Mouse (Mus musculus) liver, postnatal 0 days (tissue): Measurements from ENCODE around the gene 2010300C02Rik. TPM values are rescaled to one million over a fixed set of nuclear protein-coding genes. Genes with fewer than 3 reads are reported as not detected.
A peak's percentile ranks its signal among the peaks of the same experiment; 100 is the strongest.

Experiments used
- ATAC-seq: fragments of 200-750 bp; cut with Nextera tagmentation; 2 replicates; pipeline ENCODE4 v1.8.0; 2017; ENCODE audit warnings: mild to moderate bottlenecking, moderate library complexity
- DNase-seq: peaks from one replicate; pipeline ENCODE4 v3.0.0-alpha.2; 2016
- H3K27ac ChIP-seq: fragments of 300-500 bp; sonication (generic); 2 replicates; pipeline ENCODE4 v1.5.1; 2014; ENCODE audit warnings: antibody characterized with exemption, moderate library complexity, mild to moderate bottlenecking, low read depth
- H3K27me3 ChIP-seq: fragments of 300-500 bp; sonication (generic); 2 replicates; pipeline ENCODE4 v1.6.1; 2014; ENCODE audit warnings: low read length, control low read depth, mixed read lengths; ENCODE audit not compliant: insufficient read depth
- H3K36me3 ChIP-seq: fragments of 300-500 bp; sonication (generic); replicated peaks from 2 replicates; pipeline ENCODE4 v1.6.1; 2014; ENCODE audit warnings: mild to moderate bottlenecking, control low read depth, low read length, moderate library complexity, mixed read lengths; ENCODE audit not compliant: insufficient read depth
- H3K4me1 ChIP-seq: fragments of 300-500 bp; sonication (generic); 2 replicates; pipeline ENCODE4 v1.6.1; 2014; ENCODE audit warnings: antibody characterized with exemption, mild to moderate bottlenecking, control low read depth; ENCODE audit not compliant: insufficient read depth
- H3K4me2 ChIP-seq: fragments of 300-500 bp; sonication (generic); 2 replicates; pipeline ENCODE4 v1.6.1; 2014; ENCODE audit warnings: low read depth, mild to moderate bottlenecking, low read length, moderate library complexity, mixed read lengths
- H3K4me3 ChIP-seq: fragments of 300-500 bp; sonication (generic); 2 replicates; pipeline ENCODE4 v1.5.1; 2014; ENCODE audit warnings: low read depth, low read length
- H3K9ac ChIP-seq: fragments of 300-500 bp; sonication (generic); replicated peaks from 2 replicates; pipeline ENCODE4 v1.6.1; 2014; ENCODE audit warnings: mild to moderate bottlenecking, moderate library complexity
- H3K9me3 ChIP-seq: fragments of 300-500 bp; sonication (generic); 2 replicates; pipeline ENCODE4 v1.6.1; 2016; ENCODE audit warnings: mild to moderate bottlenecking, control low read depth, low read length, mixed read lengths
- CTCF ChIP-seq: sonication (generic); IDR thresholded peaks from 2 replicates; pipeline ENCODE4 v1.5.1; 2016; ENCODE audit warnings: antibody characterized with exemption, low read depth
- EP300 ChIP-seq: IDR thresholded peaks from 2 replicates; pipeline ENCODE4 v1.6.1; 2016; ENCODE audit warnings: antibody characterized with exemption, low read depth, mild to moderate bottlenecking
- WGBS: fragments of 180-500 bp; shearing (Covaris S2); extraction: QIAGEN DNeasy Blood & Tissue Kit; methylation state at CpG from one replicate; pipeline ENCODE4 v1.1.7; 2014; ENCODE audit not compliant: insufficient replicate concordance; 5-methylcytosine and 5-hydroxymethylcytosine counted together
- polyA plus RNA-seq: library from polyadenylated mRNA; unstranded; fragments of >200 nt; fragmentation: Nextera tagmentation; extraction: Ambion mirVana; gene quantifications from 2 replicates; pipeline ENCODE4 v1.2.1, GENCODE M21; 2015

2010300C02Rik gene
- polyA plus RNA-seq, 1 experiment from 2014 or later: 0.20 TPM

GRCm38 (mm10) chr1:37566754-37567153 is 153.1 kb downstream of the 2010300C02Rik start:
- no peak for DNase-seq
- no peaks in the 10 kb centered on the region for H3K9me3 ChIP-seq
- no peak for ATAC-seq
- no peaks in the 10 kb centered on the region for H3K27me3 ChIP-seq
- no peaks in the 10 kb centered on the region for H3K36me3 ChIP-seq
- TF ChIP-seq CTCF: no peak
- TF ChIP-seq EP300: no peak
- no peak overlapping the region for H3K4me2 ChIP-seq
- no peak overlapping the region for H3K9ac ChIP-seq
- no peaks in the 10 kb centered on the region for H3K4me1 ChIP-seq
- 65% methylated on average over 4 of the region's 4 CpGs for WGBS
- H3K27ac ChIP-seq: no peak overlapping the region
- H3K4me3 ChIP-seq: no peak overlapping the region

GRCm38 (mm10) chr1:37566344-37566743 is 153.5 kb downstream of the 2010300C02Rik start:
- DNase-seq (no peak), ATAC-seq (no peak)
- Histone ChIP-seq H3K9ac (no peak overlapping the region), H3K9me3 (no peaks in the 10 kb centered on the region), H3K27me3 (no peaks in the 10 kb centered on the region), H3K4me3 (no peak overlapping the region), H3K27ac (no peak overlapping the region), H3K4me1 (no peaks in the 10 kb centered on the region), H3K4me2 (no peak overlapping the region), H3K36me3 (no peaks in the 10 kb centered on the region)
- 54% methylated on average over 2 of the region's 2 CpGs for WGBS
- TF ChIP-seq CTCF (no peak), EP300 (no peak)

- H3K9ac ChIP-seq: no peak overlapping the region
- TF ChIP-seq EP300: no peak
- TF ChIP-seq CTCF: no peak
- ATAC-seq: no peak
- no peak overlapping the region for H3K27ac ChIP-seq
- 74% methylated on average over 6 of the region's 6 CpGs for WGBS
- H3K4me2 ChIP-seq: no peak overlapping the region
- H3K36me3 ChIP-seq: no peaks in the 10 kb centered on the region
- no peaks in the 10 kb centered on the region for H3K9me3 ChIP-seq
- H3K4me1 ChIP-seq: no peaks in the 10 kb centered on the region
- no peak for DNase-seq
- H3K27me3 ChIP-seq: no peaks in the 10 kb centered on the region
- H3K4me3 ChIP-seq: no peak overlapping the region
Measured at GRCm38 (mm10) chr1:37565396-37565795, 154.5 kb downstream of the 2010300C02Rik start.

GRCm38 (mm10) chr1:37561955-37562354 is 157.9 kb downstream of the 2010300C02Rik start:
- no peaks in the 10 kb centered on the region for H3K4me1 ChIP-seq
- 40% methylated on average over 3 of the region's 3 CpGs for WGBS
- no peak overlapping the region for H3K4me2 ChIP-seq
- TF ChIP-seq CTCF (no peak), EP300 (peak; percentile 68)
- H3K4me3 ChIP-seq: no peak overlapping the region
- no peak overlapping the region for H3K9ac ChIP-seq
- no peaks in the 10 kb centered on the region for H3K9me3 ChIP-seq
- H3K27ac ChIP-seq: peak overlapping the region; percentile 51; the same call in 1 of the 2 replicates
- peak; percentile 27; the same call in 1 of the 2 replicates for ATAC-seq
- H3K36me3 ChIP-seq: no peaks in the 10 kb centered on the region
- no peaks in the 10 kb centered on the region for H3K27me3 ChIP-seq
- peak; percentile 29 for DNase-seq

Other genes with a start within 250 kb of the 2010300C02Rik start
- 0.66 and 1.4 TPM in 2 replicates for gene Mgat4a, start 179.1 kb downstream of the 2010300C02Rik start, polyA plus RNA-seq
- 1.0 and 1.1 TPM in 2 replicates for gene Tsga10, start 146.3 kb upstream of the 2010300C02Rik start, polyA plus RNA-seq
- 4.9 and 5.7 TPM in 2 replicates for gene Lipt1, start 151.7 kb upstream of the 2010300C02Rik start, polyA plus RNA-seq
- gene Mitd1, start 170.3 kb upstream of the 2010300C02Rik start, polyA plus RNA-seq: 11.3 and 12.9 TPM in 2 replicates
- 180 and 185 TPM in 2 replicates for gene Mrpl30, start 170.4 kb upstream of the 2010300C02Rik start, polyA plus RNA-seq
- gene Lyg2, start 196.4 kb upstream of the 2010300C02Rik start, polyA plus RNA-seq: not detected in 2 replicates
- gene Lyg1, start 237.7 kb upstream of the 2010300C02Rik start, polyA plus RNA-seq: not detected in 2 replicates